Mouse (Mus musculus) CH12.LX (cell line): ENCODE measurements at regions not wholly inside any gene's neighbourhood (a gene's known extent, or its start where the extent isn't known, plus 50 kb on each side); places are given as distances from the start of the nearest gene placed in this dataset.

Experiments used
- DNase-seq: peaks from one replicate; pipeline ENCODE4 v3.0.0-alpha.2; 2013; ENCODE audit errors: extremely low read depth
- H3K27ac ChIP-seq: 2 replicates; pipeline ENCODE4 v1.5.1; 2012; ENCODE audit warnings: low read depth, mild to moderate bottlenecking, control low read depth, moderate library complexity; ENCODE audit not compliant: insufficient read depth
- H3K27me3 ChIP-seq: replicated peaks from 2 replicates; pipeline ENCODE3; 2012; ENCODE audit warnings: inconsistent platforms
- H3K36me3 ChIP-seq, 2 experiments: replicated peaks in 1 of 2; 2 replicates each; pipeline versions ENCODE3 to v1.6.1; 2012; ENCODE audit warnings: inconsistent platforms in 1 of 2, low read length in 1 of 2, mild to moderate bottlenecking in 1 of 2, mixed read lengths in 1 of 2, moderate library complexity in 1 of 2; ENCODE audit not compliant: control insufficient read depth in 1 of 2, insufficient read depth in 1 of 2
- H3K4me1 ChIP-seq, 2 experiments: 2 replicates each; pipeline ENCODE4 v1.6.1; 2012; ENCODE audit warnings: inconsistent platforms in 1 of 2, moderate library complexity in 1 of 2; ENCODE audit not compliant: insufficient read depth in 2 of 2, control insufficient read depth in 1 of 2
- H3K4me2 ChIP-seq: 2 replicates; pipeline ENCODE4 v1.6.1; 2012; ENCODE audit warnings: low read depth, mild to moderate bottlenecking, control low read depth; ENCODE audit not compliant: poor library complexity, insufficient read depth, severe bottlenecking
- H3K4me3 ChIP-seq, 3 experiments: fragments of 150-350 bp in 1 of 3; sonication (generic) in 1 of 3; replicated peaks in 1 of 3; 2 replicates each; pipeline versions ENCODE3 to v1.5.1; 2011 to 2012; ENCODE audit warnings: low read depth in 2 of 3, low read length in 2 of 3, mild to moderate bottlenecking in 2 of 3, moderate library complexity in 2 of 3, control low read depth in 1 of 3, improper control_type of control experiment in 1 of 3, inconsistent platforms in 1 of 3, mixed read lengths in 1 of 3; ENCODE audit not compliant: poor library complexity in 1 of 3
- H3K79me2 ChIP-seq: replicated peaks from 2 replicates; pipeline ENCODE4 v1.6.1; 2012; ENCODE audit warnings: mild to moderate bottlenecking, moderate library complexity; ENCODE audit not compliant: control insufficient read depth, poor library complexity, insufficient read depth, severe bottlenecking; ENCODE audit errors: extremely low read depth
- H3K9ac ChIP-seq: 2 replicates; pipeline ENCODE4 v1.6.1; 2012; ENCODE audit warnings: low read depth, mild to moderate bottlenecking, control low read depth, moderate library complexity; ENCODE audit not compliant: insufficient read depth
- H3K9me3 ChIP-seq: replicated peaks from 2 replicates; pipeline ENCODE3; 2012; ENCODE audit warnings: low read length, inconsistent platforms, mixed read lengths
- BHLHE40 ChIP-seq: IDR thresholded peaks from 2 replicates; pipeline ENCODE4 v1.6.1; 2011; ENCODE audit warnings: mild to moderate bottlenecking, low read depth, low read length, improper control_type of control experiment
- ELF1 ChIP-seq: IDR thresholded peaks from 2 replicates; pipeline ENCODE4 v1.6.1; 2014; ENCODE audit warnings: low read depth, mild to moderate bottlenecking, inconsistent platforms, low read length, improper control_type of control experiment
- ETS1 ChIP-seq: conservative IDR thresholded peaks from 2 replicates; pipeline ENCODE4 v1.6.1; 2012; ENCODE audit warnings: low read depth, mild to moderate bottlenecking, inconsistent platforms, low read length, improper control_type of control experiment, moderate library complexity
- HCFC1 ChIP-seq: IDR thresholded peaks from 2 replicates; pipeline ENCODE4 v1.6.1; 2012; ENCODE audit warnings: low read depth, mild to moderate bottlenecking, inconsistent platforms, low read length, improper control_type of control experiment
- JUN ChIP-seq: IDR thresholded peaks from 2 replicates; pipeline ENCODE4 v1.6.1; 2011; ENCODE audit warnings: low read depth, mild to moderate bottlenecking, low read length, improper control_type of control experiment, moderate library complexity; ENCODE audit not compliant: insufficient read depth
- JUND ChIP-seq: conservative IDR thresholded peaks from 2 replicates; pipeline ENCODE4 v1.6.1; 2011; ENCODE audit warnings: low read depth, low read length, improper control_type of control experiment
- MYC ChIP-seq: IDR thresholded peaks from 2 replicates; pipeline ENCODE4 v1.6.1; 2011; ENCODE audit warnings: low read depth, mild to moderate bottlenecking, improper control_type of control experiment, low read length
- NELFE ChIP-seq: IDR thresholded peaks from 2 replicates; pipeline ENCODE4 v1.6.1; 2011; ENCODE audit warnings: low read depth, low read length, improper control_type of control experiment
- PAX5 ChIP-seq: IDR thresholded peaks from 2 replicates; pipeline ENCODE4 v1.6.1; 2012; ENCODE audit warnings: low read length, inconsistent platforms, mixed read lengths
- POLR2A ChIP-seq: IDR thresholded peaks from 2 replicates; pipeline ENCODE4 v1.6.1; 2011; ENCODE audit warnings: low read depth, mild to moderate bottlenecking, improper control_type of control experiment, low read length
- RAD21 ChIP-seq: IDR thresholded peaks from 2 replicates; pipeline ENCODE4 v1.6.1; 2011; ENCODE audit warnings: low read depth, mild to moderate bottlenecking, low read length, improper control_type of control experiment, moderate library complexity
- RCOR1 ChIP-seq: conservative IDR thresholded peaks from 2 replicates; pipeline ENCODE4 v1.6.1; 2012; ENCODE audit warnings: low read depth, mild to moderate bottlenecking, inconsistent platforms, low read length, improper control_type of control experiment
- SMC3 ChIP-seq: IDR thresholded peaks from 2 replicates; pipeline ENCODE4 v1.6.1; 2011; ENCODE audit warnings: low read depth, low read length, improper control_type of control experiment
- UBTF ChIP-seq: IDR thresholded peaks from 2 replicates; pipeline ENCODE4 v1.6.1; 2012; ENCODE audit warnings: low read depth, mild to moderate bottlenecking, inconsistent platforms, low read length, improper control_type of control experiment, moderate library complexity
- USF1 ChIP-seq: IDR thresholded peaks from 2 replicates; pipeline ENCODE4 v1.6.1; 2014; ENCODE audit warnings: low read depth, mild to moderate bottlenecking, inconsistent platforms, low read length, improper control_type of control experiment
- ZC3H11A ChIP-seq: IDR thresholded peaks from 2 replicates; pipeline ENCODE4 v1.6.1; 2012; ENCODE audit warnings: low read depth, mild to moderate bottlenecking, inconsistent platforms, low read length, improper control_type of control experiment
- ZKSCAN1 ChIP-seq: IDR thresholded peaks from 2 replicates; pipeline ENCODE4 v1.6.1; 2012; ENCODE audit warnings: low read depth, inconsistent platforms, low read length, improper control_type of control experiment, borderline replicate concordance
- ZNF384 ChIP-seq: IDR thresholded peaks from 2 replicates; pipeline ENCODE4 v1.6.1; 2012; ENCODE audit warnings: low read depth, low read length, improper control_type of control experiment, inconsistent platforms
- dilution Hi-C: fragments of 300-500 bp; cut with MboI; formaldehyde crosslinking; loops from 2 replicates; pipeline ENCODE4 v1.14.3; 2020; ENCODE audit warnings: low sequenced_read_pairs; ENCODE audit not compliant: extremely low pct_unique_long_range_greater_than_20kb, extremely low pct_ligation_motif_present
- in situ Hi-C: fragments of 300-500 bp; cut with MboI; formaldehyde crosslinking; loops from 3 replicates; pipeline ENCODE4 v1.14.3; 2019; ENCODE audit warnings: low sequenced_read_pairs, low pct_ligation_motif_present, low pct_unique_long_range_greater_than_20kb, mixed read lengths

DNA sequence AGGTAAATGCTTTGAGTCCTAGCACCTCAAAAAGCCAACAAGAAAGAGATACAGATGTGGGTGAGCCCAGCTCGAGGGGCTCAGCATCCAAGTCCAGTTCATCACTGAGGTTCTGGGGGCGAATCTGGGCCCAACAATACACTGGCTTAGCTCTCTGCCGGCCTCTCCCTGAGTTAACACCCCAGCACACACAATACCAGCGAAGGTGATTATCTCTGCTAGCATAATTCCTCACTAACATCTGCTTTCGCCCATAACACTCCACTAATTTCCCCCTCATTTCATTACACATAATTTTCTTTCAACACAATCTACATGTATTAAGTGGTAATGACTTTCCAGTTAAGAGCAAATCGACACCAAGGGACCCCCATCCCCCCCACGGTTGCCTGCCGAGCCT, 383.9 kb upstream of the 3110018I06Rik start:
- DNase-seq: no peak
- Histone ChIP-seq H3K27me3 (no peaks in the 10 kb centered on the region), H3K9me3 (peaks cover 84% of the 10 kb centered on the region), H3K79me2 (no peaks in the 10 kb centered on the region), H3K9ac (no peak overlapping the region), H3K36me3 (no peaks in the 10 kb centered on the region), H3K4me1 (no peaks in the 10 kb centered on the region), H3K27ac (no peak overlapping the region), H3K4me2 (no peak overlapping the region), H3K4me3 (no peak overlapping the region)
- dilution Hi-C loops: no loop called here
- in situ Hi-C loops: no loop called here
- no peak for TF ChIP-seq MYC
- TF ChIP-seq PAX5: no peak
- no peak for TF ChIP-seq ELF1
- TF ChIP-seq ZKSCAN1: no peak
- no peak for TF ChIP-seq NELFE
- no peak for TF ChIP-seq ZNF384
- TF ChIP-seq HCFC1: no peak

- Histone ChIP-seq H3K79me2 (no peaks in the 10 kb centered on the region), H3K27ac (no peak overlapping the region), H3K9ac (no peak overlapping the region), H3K9me3 (peaks cover 84% of the 10 kb centered on the region), H3K4me1 (no peaks in the 10 kb centered on the region), H3K27me3 (no peaks in the 10 kb centered on the region), H3K36me3 (no peaks in the 10 kb centered on the region), H3K4me3 (no peak overlapping the region), H3K4me2 (no peak overlapping the region)
- TF ChIP-seq USF1: no peak
- TF ChIP-seq ZC3H11A: no peak
- no peak for TF ChIP-seq ZNF384
- TF ChIP-seq UBTF: no peak
- TF ChIP-seq ELF1: no peak
- TF ChIP-seq ETS1: no peak
- no peak for TF ChIP-seq SMC3
- TF ChIP-seq BHLHE40: no peak
- no peak for TF ChIP-seq JUND
- no peak for TF ChIP-seq MYC
- no peak for TF ChIP-seq NELFE
- TF ChIP-seq HCFC1: no peak
- no peak for TF ChIP-seq JUN
- TF ChIP-seq RAD21: no peak
- TF ChIP-seq POLR2A: no peak
- TF ChIP-seq RCOR1: no peak
- no peak for DNase-seq
- in situ Hi-C loops (no loop called here), dilution Hi-C loops (no loop called here)
These were observed 383.4 kb upstream of the 3110018I06Rik start for GRCm38 (mm10) chr12:107105017-107105416.
